Mouse (Mus musculus) bone marrow, adult 2 months (tissue): ENCODE measurements at regions not wholly inside any gene's neighbourhood (a gene's known extent, or its start where the extent isn't known, plus 50 kb on each side); places are given as distances from the start of the nearest gene placed in this dataset.

Experiments used
- CTCF ChIP-seq: fragments of 200-500 bp; IDR thresholded peaks from 2 replicates; pipeline ENCODE4 v1.5.1; 2011; ENCODE audit warnings: low read length, control low read depth; ENCODE audit not compliant: control insufficient read depth, insufficient read depth
- POLR2A ChIP-seq: fragments of 200-500 bp; IDR thresholded peaks from 2 replicates; pipeline ENCODE4 v1.6.1; 2011; ENCODE audit warnings: low read depth, mild to moderate bottlenecking, control low read depth, low read length, borderline replicate concordance; ENCODE audit not compliant: control insufficient read depth

- TF ChIP-seq CTCF, result no peak
- no peak for TF ChIP-seq POLR2A
Observed at GRCm38 (mm10) chr1:154117346-154117687, 83.7 kb upstream of the Zfp648 start.
